In the genomic region with DNA sequence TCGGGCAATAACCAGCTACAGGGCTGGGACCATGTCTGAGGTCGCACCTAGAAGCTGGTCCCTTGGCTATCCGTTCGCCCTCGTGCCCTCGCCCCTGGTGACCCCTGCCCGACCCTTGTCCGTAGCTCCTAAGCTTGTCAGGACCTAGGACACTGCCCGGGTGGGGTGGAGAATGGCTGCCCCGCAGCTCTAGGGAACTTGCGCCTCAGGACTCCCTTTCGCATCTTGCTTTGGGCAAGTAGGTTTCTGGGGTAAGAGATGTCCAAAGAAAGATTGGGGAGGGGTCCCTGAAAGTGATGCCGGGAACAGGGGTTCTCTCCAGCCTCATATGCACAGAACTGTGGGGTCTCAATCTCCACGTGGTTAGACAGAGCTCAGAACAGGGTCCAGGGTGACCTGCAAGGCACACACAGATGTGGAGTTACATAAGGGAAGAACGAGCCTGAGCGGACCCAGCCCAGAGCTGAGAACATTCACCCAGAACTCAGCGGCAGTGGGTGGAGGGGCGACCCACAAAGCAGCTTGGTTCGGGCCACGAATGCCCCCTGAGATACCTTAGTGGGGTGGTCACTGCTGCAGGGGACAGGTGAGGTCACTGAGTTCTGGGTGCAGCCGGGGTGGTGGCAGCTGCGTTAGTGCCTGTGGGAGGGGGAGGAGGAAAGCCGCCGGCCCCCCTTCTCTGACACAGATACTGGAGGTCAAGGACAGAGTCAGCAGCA, we compare ENCODE assay signal across 8 mouse cellular contexts. TPM values are rescaled to one million over a fixed set of nuclear protein-coding genes. Genes with fewer than 3 reads are reported as not detected.
DNase-seq lines count a peak whose midpoint lies in the region; ATAC-seq and TF ChIP-seq lines count a peak whose summit lies in the region.

No protein-coding gene starts in this region.

- no peaks in the 10 kb centered on the region for H3K36me3 ChIP-seq in kidney, embryonic 14.5 days (ENCODE audit: control insufficient read depth, insufficient read depth, low read length)
- no peaks in the 10 kb centered on the region for H3K36me3 ChIP-seq in hindbrain, embryonic 12.5 days
- no peaks in the 10 kb centered on the region for H3K36me3 ChIP-seq in midbrain, embryonic 12.5 days

- H3K27me3 ChIP-seq in kidney, embryonic 14.5 days (ENCODE audit: control insufficient read depth, insufficient read depth, low read length): peaks cover 64% of the 10 kb centered on the region
- peaks cover 64% of the 10 kb centered on the region for H3K27me3 ChIP-seq in hindbrain, embryonic 12.5 days
- H3K27me3 ChIP-seq in midbrain, embryonic 12.5 days: peaks cover 69% of the 10 kb centered on the region

- 9% methylated on average over 24 of the region's 24 CpGs for whole genome bisulfite sequencing in kidney, embryonic 14.5 days
- 9% methylated on average over 24 of the region's 24 CpGs for WGBS in hindbrain, embryonic 12.5 days
- 7% methylated on average over 24 of the region's 24 CpGs for WGBS in midbrain, embryonic 12.5 days

- H3K9ac ChIP-seq in kidney, embryonic 14.5 days (ENCODE audit: low read depth, low read length): no peak overlapping the region
- H3K9ac ChIP-seq in hindbrain, embryonic 12.5 days: peak overlapping the region; percentile 59
- H3K9ac ChIP-seq in midbrain, embryonic 12.5 days (replicated peaks): peak overlapping the region; percentile 65; the same call in 1 of the 2 replicates

- peaks cover 7% of the 10 kb centered on the region; the same call in 1 of the 2 replicates for H3K4me1 ChIP-seq in kidney, embryonic 14.5 days (ENCODE audit: control insufficient read depth, insufficient read depth, low read length)
- no peaks in the 10 kb centered on the region; the same call in 1 of the 2 replicates for H3K4me1 ChIP-seq in cortical plate, adult 2 months (ENCODE audit: control insufficient read depth, insufficient read depth, low read length)
- peaks cover 36% of the 10 kb centered on the region for H3K4me1 ChIP-seq in hindbrain, embryonic 12.5 days
- peaks cover 38% of the 10 kb centered on the region for H3K4me1 ChIP-seq in midbrain, embryonic 12.5 days

- no peak for DNase-seq in kidney, postnatal 14 days
- no peak for DNase-seq in spleen, adult 12 weeks (ENCODE audit: low spot score)
- DNase-seq in embryo, embryonic 11 days: no peak
- DNase-seq in retina, postnatal 1 day: no peak

- H3K4me3 ChIP-seq in kidney, embryonic 14.5 days (ENCODE audit: low read length): peak overlapping the region; percentile 50
- peak overlapping the region; percentile 74 for H3K4me3 ChIP-seq in cortical plate, adult 2 months (ENCODE audit: insufficient read depth, low read length)
- peak overlapping the region; percentile 54 for H3K4me3 ChIP-seq in hindbrain, embryonic 12.5 days
- H3K4me3 ChIP-seq in midbrain, embryonic 12.5 days: peak overlapping the region; percentile 60

- no peak for TF ChIP-seq POLR2A in cortical plate, adult 2 months (IDR thresholded peaks at IDR 0.05; ENCODE audit: extremely low read depth, insufficient read depth, low read length)

- H3K4me2 ChIP-seq in kidney, embryonic 14.5 days (replicated peaks; ENCODE audit: low read depth, low read length): peak overlapping the region; percentile 99
- peak overlapping the region; percentile 85 for H3K4me2 ChIP-seq in hindbrain, embryonic 12.5 days (replicated peaks)
- peak overlapping the region; percentile 83 for H3K4me2 ChIP-seq in midbrain, embryonic 12.5 days (replicated peaks)

- TF ChIP-seq CTCF in cortical plate, adult 2 months (IDR thresholded peaks at IDR 0.05; ENCODE audit: extremely low read depth, insufficient read depth, low read length): no peak

- H3K9me3 ChIP-seq in kidney, embryonic 14.5 days (ENCODE audit: control insufficient read depth, low read length): no peaks in the 10 kb centered on the region
- no peaks in the 10 kb centered on the region for H3K9me3 ChIP-seq in hindbrain, embryonic 12.5 days (replicated peaks)
- no peaks in the 10 kb centered on the region for H3K9me3 ChIP-seq in midbrain, embryonic 12.5 days

- H3K27ac ChIP-seq in kidney, embryonic 14.5 days (ENCODE audit: low read depth, low read length): no peak overlapping the region
- H3K27ac ChIP-seq in cortical plate, adult 2 months (ENCODE audit: insufficient read depth, low read length): peak overlapping the region; percentile 79
- H3K27ac ChIP-seq in hindbrain, embryonic 12.5 days: no peak overlapping the region
- no peak overlapping the region for H3K27ac ChIP-seq in midbrain, embryonic 12.5 days (replicated peaks)

- peak; percentile 3; the same call in 1 of the 2 replicates for ATAC-seq in kidney, embryonic 14.5 days (ENCODE audit: low FRiP score, low TSS enrichment)
- ATAC-seq in hindbrain, embryonic 12.5 days (ENCODE audit: low FRiP score): 0 out of 2 replicates have a peak, but pooled peaks have one; percentile 3
- no peak; the same call in 1 of the 2 replicates for ATAC-seq in midbrain, embryonic 12.5 days (ENCODE audit: low FRiP score, low read depth)

RNA-seq across cellular contexts. Expression of gene Hrh3, which starts 0.5 kb away (rescaled TPM):
- not detected in 2 replicates for polyA plus RNA-seq in kidney, embryonic 14.5 days (2014; fragmentation: Nextera tagmentation; extraction: Ambion mirVana)
- polyA plus RNA-seq in cortical plate, adult 2 months (2012; rRNA removed): 83.6 and 103 TPM in 2 replicates
- 4.1 and 4.2 TPM in 2 replicates for polyA plus RNA-seq in hindbrain, embryonic 12.5 days (2016; fragmentation: Nextera tagmentation; extraction: Ambion mirVana)
- polyA plus RNA-seq in midbrain, embryonic 12.5 days (2016; fragmentation: Nextera tagmentation; extraction: Ambion mirVana): 4.1 and 4.8 TPM in 2 replicates

RNA-seq across cellular contexts. Expression of gene Osbpl2, which starts 14.3 kb away (rescaled TPM):
- polyA plus RNA-seq in kidney, embryonic 14.5 days (2014; fragmentation: Nextera tagmentation; extraction: Ambion mirVana): 18.4 and 34.4 TPM in 2 replicates
- 45.3 and 48.2 TPM in 2 replicates for polyA plus RNA-seq in cortical plate, adult 2 months (2012; rRNA removed)
- polyA plus RNA-seq in hindbrain, embryonic 12.5 days (2016; fragmentation: Nextera tagmentation; extraction: Ambion mirVana): 52.2 and 53.8 TPM in 2 replicates
- polyA plus RNA-seq in midbrain, embryonic 12.5 days (2016; fragmentation: Nextera tagmentation; extraction: Ambion mirVana): 52.7 and 52.8 TPM in 2 replicates

RNA-seq across cellular contexts. Expression of gene Mtg2, which starts 34.4 kb away (rescaled TPM):
- polyA plus RNA-seq in kidney, embryonic 14.5 days (2014; fragmentation: Nextera tagmentation; extraction: Ambion mirVana): 24.6 and 28.6 TPM in 2 replicates
- 27.4 and 28.4 TPM in 2 replicates for polyA plus RNA-seq in cortical plate, adult 2 months (2012; rRNA removed)
- polyA plus RNA-seq in hindbrain, embryonic 12.5 days (2016; fragmentation: Nextera tagmentation; extraction: Ambion mirVana): 30.0 and 31.4 TPM in 2 replicates
- 31.8 and 35.0 TPM in 2 replicates for polyA plus RNA-seq in midbrain, embryonic 12.5 days (2016; fragmentation: Nextera tagmentation; extraction: Ambion mirVana)

Comparison
In these comparisons a context has a peak if more than half of its experiments do, and no peak if none do; other contexts are left out.
1. RNA of gene Hrh3, which starts 0.5 kb away (polyA plus RNA-seq): 83.6 to 103 TPM in cortical plate, adult 2 months; 4.1 to 4.2 TPM in hindbrain, embryonic 12.5 days, 4.1 to 4.8 TPM in midbrain, embryonic 12.5 days and not detected in kidney, embryonic 14.5 days; every median in the first group is over 10 times any median in the second.
2. Peak in every context shown above with its lines, with median percentiles within 50 percentile points of each other: H3K4me2 ChIP-seq and H3K4me3 ChIP-seq.